Mouse (Mus musculus): ENCODE results near the gene Stk32b.

DNA sequence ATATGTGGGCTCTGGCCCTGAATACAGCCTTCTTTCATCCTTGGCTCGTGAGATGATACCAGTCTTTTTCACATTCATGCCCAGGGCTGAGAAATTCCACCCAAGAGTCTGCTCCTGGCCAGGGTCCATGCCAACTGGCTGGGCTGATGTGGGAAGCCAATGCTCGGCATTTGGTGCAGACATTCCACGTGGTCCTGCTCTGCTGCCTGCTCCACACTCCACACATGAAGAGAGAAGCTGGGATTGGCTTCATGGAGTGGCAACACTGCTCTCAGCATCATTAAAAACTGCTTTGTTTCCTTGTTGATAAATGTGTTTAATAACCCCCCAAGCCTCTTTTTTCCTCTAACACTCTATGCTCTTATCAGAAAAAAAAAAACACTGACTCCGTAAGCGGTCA, 61.8 kb downstream of the Stk32b start:
- TF ChIP-seq CTCF (IDR thresholded peaks at IDR 0.05; ENCODE audit: low read depth) (no peak), EP300 (IDR thresholded peaks at IDR 0.05; ENCODE audit: low read depth) (no peak)

Measured in heart, postnatal 0 days (tissue).